Mouse (Mus musculus) liver, postnatal 0 days (tissue): ENCODE data around the gene Adgrf3.

Source experiments
- CTCF ChIP-seq: sonication (generic); IDR thresholded peaks from 2 replicates; pipeline ENCODE4 v1.5.1; 2016; ENCODE audit warnings: antibody characterized with exemption, low read depth
- EP300 ChIP-seq: IDR thresholded peaks from 2 replicates; pipeline ENCODE4 v1.6.1; 2016; ENCODE audit warnings: antibody characterized with exemption, low read depth, mild to moderate bottlenecking

DNA sequence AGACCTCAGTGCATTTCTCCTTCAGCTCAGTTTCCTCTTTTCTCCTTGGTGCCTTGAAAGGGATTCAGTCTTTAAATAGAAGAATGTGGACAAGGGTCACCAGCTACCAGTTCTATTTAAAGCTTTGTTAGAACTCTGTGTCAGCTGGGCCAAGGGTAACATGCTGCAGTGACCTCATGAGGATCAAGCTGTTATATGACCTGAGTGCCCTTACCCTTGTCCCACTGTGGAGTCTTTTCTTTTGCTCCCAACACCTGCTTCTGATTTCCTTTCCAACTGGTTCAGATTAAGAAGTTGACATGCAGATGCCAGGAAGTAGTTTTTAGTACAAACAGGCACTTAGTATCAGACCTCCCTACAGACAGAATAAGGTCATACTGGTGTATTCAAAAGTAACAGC, 33.4 kb downstream of the Adgrf3 start:
- TF ChIP-seq EP300 (no peak), CTCF (no peak)
